Mouse (Mus musculus) forebrain, embryonic 12.5 days (tissue): ENCODE measurements around the gene Gm20388. TPM values are rescaled to one million over a fixed set of nuclear protein-coding genes. Genes with fewer than 3 reads are reported as not detected.

ENCODE experiments used
- ATAC-seq: fragments of 200-750 bp; cut with Nextera tagmentation; 2 replicates; pipeline ENCODE4 v1.8.0; 2017; ENCODE audit warnings: moderate TSS enrichment; ENCODE audit not compliant: low FRiP score
- H3K27ac ChIP-seq: fragments of 300-500 bp; sonication (generic); 2 replicates; pipeline ENCODE4 v1.5.1; 2016; ENCODE audit warnings: mild to moderate bottlenecking
- H3K27me3 ChIP-seq: fragments of 300-500 bp; sonication (generic); 2 replicates; pipeline ENCODE4 v1.6.1; 2016; ENCODE audit warnings: mild to moderate bottlenecking
- H3K36me3 ChIP-seq: fragments of 300-500 bp; sonication (generic); replicated peaks from 2 replicates; pipeline ENCODE4 v1.6.1; 2016; ENCODE audit warnings: mild to moderate bottlenecking
- H3K4me1 ChIP-seq: fragments of 300-500 bp; sonication (generic); 2 replicates; pipeline ENCODE4 v1.6.1; 2016
- H3K4me2 ChIP-seq: fragments of 300-500 bp; sonication (generic); 2 replicates; pipeline ENCODE4 v1.6.1; 2016; ENCODE audit warnings: mild to moderate bottlenecking, moderate library complexity
- H3K4me3 ChIP-seq: fragments of 300-500 bp; sonication (generic); replicated peaks from 2 replicates; pipeline ENCODE4 v1.5.1; 2016; ENCODE audit warnings: mild to moderate bottlenecking
- H3K9ac ChIP-seq: fragments of 300-500 bp; sonication (generic); 2 replicates; pipeline ENCODE4 v1.6.1; 2016; ENCODE audit warnings: mild to moderate bottlenecking
- H3K9me3 ChIP-seq: fragments of 300-500 bp; sonication (generic); 2 replicates; pipeline ENCODE4 v1.6.1; 2016
- WGBS: fragments of 180-500 bp; shearing (Covaris S2); methylation state at CpG from one replicate; pipeline ENCODE4 v1.1.7; 2016; 5-methylcytosine and 5-hydroxymethylcytosine counted together
- polyA plus RNA-seq: library from polyadenylated mRNA; unstranded; fragments of >200 nt; fragmentation: Nextera tagmentation; extraction: Ambion mirVana; gene quantifications from 2 replicates; pipeline ENCODE4 v1.2.1, GENCODE M21; 2016

The Gm20388 gene
- polyA plus RNA-seq, 1 experiment from 2014 or later: not detected

DNA sequence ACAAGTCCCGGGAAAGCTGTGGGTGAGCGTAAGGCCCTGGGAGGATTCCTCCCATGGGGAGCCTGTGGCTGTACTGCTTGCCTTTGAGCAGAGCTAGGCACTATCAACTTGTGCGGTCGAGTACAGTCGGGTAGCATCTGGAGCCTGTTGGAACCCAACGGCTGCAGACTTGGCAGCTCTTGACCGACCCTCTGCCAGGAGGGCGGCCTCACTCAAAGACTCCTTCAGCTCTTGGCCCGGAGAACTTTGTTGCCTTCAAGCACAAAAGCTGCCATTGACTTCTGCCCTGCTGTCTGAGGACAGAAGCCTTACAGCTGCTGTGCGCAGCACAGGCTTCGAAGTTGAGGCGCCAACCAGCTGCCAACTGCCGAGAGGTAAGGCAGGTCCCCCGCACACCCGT lies 1618.1 kb downstream of the Gm20388 start:
- H3K4me3 ChIP-seq: no peak overlapping the region
- no peaks in the 10 kb centered on the region for H3K9me3 ChIP-seq
- H3K27ac ChIP-seq: no peak overlapping the region
- no peak overlapping the region for H3K4me2 ChIP-seq
- no peaks in the 10 kb centered on the region for H3K4me1 ChIP-seq
- no peak for ATAC-seq
- peaks cover 15% of the 10 kb centered on the region; the same call in 1 of the 2 replicates for H3K27me3 ChIP-seq
- no peaks in the 10 kb centered on the region for H3K36me3 ChIP-seq
- 90% methylated on average over 15 of the region's 15 CpGs for WGBS
- H3K9ac ChIP-seq: no peak overlapping the region

DNA sequence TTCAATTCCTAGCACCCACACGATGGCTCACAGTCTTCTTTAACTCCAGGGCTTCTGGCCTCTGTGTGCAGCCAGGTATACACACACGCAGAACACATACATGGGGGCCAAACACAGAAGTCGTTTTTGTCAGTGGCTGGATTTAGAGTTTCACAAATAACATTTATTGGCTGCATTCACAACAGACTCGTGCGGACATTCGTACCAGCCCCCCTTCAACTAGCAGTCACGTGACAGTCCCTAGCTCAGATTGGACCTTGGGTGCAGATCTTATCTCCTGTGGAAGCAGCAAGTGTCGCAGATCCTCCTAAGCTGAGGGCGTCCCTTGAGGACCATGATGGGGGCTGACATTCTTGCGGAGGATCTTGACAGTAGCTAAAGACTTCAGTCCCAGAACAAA lies 1620.0 kb downstream of the Gm20388 start:
- no peaks in the 10 kb centered on the region for H3K36me3 ChIP-seq
- H3K4me2 ChIP-seq: no peak overlapping the region
- H3K27me3 ChIP-seq: peaks cover 7% of the 10 kb centered on the region; the same call in 1 of the 2 replicates
- no peak overlapping the region for H3K9ac ChIP-seq
- WGBS: 84% methylated on average over 10 of the region's 10 CpGs
- no peak for ATAC-seq
- no peak overlapping the region for H3K4me3 ChIP-seq
- H3K4me1 ChIP-seq: no peaks in the 10 kb centered on the region
- H3K9me3 ChIP-seq: no peaks in the 10 kb centered on the region
- H3K27ac ChIP-seq: no peak overlapping the region

DNA sequence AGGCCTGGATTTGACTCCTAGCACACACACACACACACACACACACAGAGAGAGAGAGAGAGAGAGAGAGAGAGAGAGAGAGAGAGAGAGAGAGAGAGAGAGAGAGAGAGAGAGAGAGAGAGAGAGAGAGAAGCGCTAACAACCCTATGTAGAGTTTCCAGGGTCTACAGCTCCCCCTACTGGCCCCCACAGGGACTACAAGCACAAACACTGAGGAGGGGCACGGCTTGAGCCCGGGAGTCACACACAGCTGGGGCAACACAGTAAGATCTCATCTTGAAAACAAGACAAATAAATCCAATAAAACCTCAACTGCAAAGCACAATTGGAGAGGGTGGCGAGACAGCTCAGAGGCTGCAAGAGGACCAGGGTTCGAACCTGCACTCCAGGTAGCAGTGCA lies 1621.7 kb downstream of the Gm20388 start:
- Histone ChIP-seq H3K27me3 (no peaks in the 10 kb centered on the region), H3K4me1 (no peaks in the 10 kb centered on the region), H3K9ac (no peak overlapping the region), H3K27ac (no peak overlapping the region), H3K36me3 (no peaks in the 10 kb centered on the region), H3K4me3 (no peak overlapping the region), H3K9me3 (no peaks in the 10 kb centered on the region), H3K4me2 (no peak overlapping the region)
- 49% methylated on average over 5 of the region's 5 CpGs for WGBS
- ATAC-seq: no peak

- no peak for ATAC-seq
Measured at GRCm38 (mm10) chr8:121541862-121542261, 1631.2 kb downstream of the Gm20388 start.

DNA sequence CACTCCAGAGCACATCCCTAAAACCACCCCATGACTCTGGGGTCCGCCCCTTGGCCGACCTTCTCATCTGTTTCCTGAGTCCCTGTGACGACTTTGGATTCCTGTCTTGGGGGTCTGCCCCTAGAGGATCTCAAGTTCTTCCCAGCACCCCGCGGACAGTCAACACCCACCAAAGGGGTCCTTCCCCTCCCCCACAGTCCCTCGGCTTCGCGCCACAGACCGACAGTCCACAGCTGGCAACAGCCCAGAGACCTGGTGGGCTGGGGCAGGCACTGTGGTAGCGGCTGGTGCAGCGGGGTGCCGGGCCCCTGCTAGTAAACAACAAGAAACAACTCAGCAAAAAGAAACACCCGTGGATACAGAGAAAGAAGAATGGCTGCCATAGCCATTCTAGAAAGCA lies 1632.3 kb downstream of the Gm20388 start:
- H3K9ac ChIP-seq: no peak overlapping the region
- peaks cover 7% of the 10 kb centered on the region; the same call in 1 of the 2 replicates for H3K27me3 ChIP-seq
- 76% methylated on average over 13 of the region's 13 CpGs for WGBS
- no peak for ATAC-seq
- no peak overlapping the region for H3K4me2 ChIP-seq
- no peaks in the 10 kb centered on the region for H3K9me3 ChIP-seq
- H3K36me3 ChIP-seq: no peaks in the 10 kb centered on the region
- H3K27ac ChIP-seq: no peak overlapping the region
- H3K4me3 ChIP-seq: no peak overlapping the region
- H3K4me1 ChIP-seq: no peaks in the 10 kb centered on the region

More at GRCm38 (mm10) chr8:121541862-121542261, 1631.2 kb downstream of the Gm20388 start:
- Histone ChIP-seq H3K27me3 (peaks cover 7% of the 10 kb centered on the region; the same call in 1 of the 2 replicates), H3K36me3 (no peaks in the 10 kb centered on the region), H3K9ac (no peak overlapping the region), H3K9me3 (no peaks in the 10 kb centered on the region), H3K27ac (no peak overlapping the region), H3K4me3 (no peak overlapping the region), H3K4me1 (no peaks in the 10 kb centered on the region), H3K4me2 (no peak overlapping the region)
- 81% methylated on average over 19 of the region's 19 CpGs for WGBS

- H3K4me2 ChIP-seq: no peak within 1 kb of the TSS
- H3K36me3 ChIP-seq: 0 out of 2 replicates have a peak, but pooled peaks cover 2% of the 10 kb centered on the region
- no peak within 1 kb of the TSS for H3K9ac ChIP-seq
- peaks cover 7% of the 10 kb centered on the region; the same call in 1 of the 2 replicates for H3K27me3 ChIP-seq
- H3K4me3 ChIP-seq: no peak within 1 kb of the TSS
- 88% methylated on average over 12 of the region's 12 CpGs for WGBS
- no peak within 1 kb of the TSS for H3K27ac ChIP-seq
- ATAC-seq: no peak
- H3K9me3 ChIP-seq: no peaks in the 10 kb centered on the region
- H3K4me1 ChIP-seq: no peaks in the 10 kb centered on the region
Measured at GRCm38 (mm10) chr8:121544276-121544785, 1633.7 kb downstream of the Gm20388 start, which contains the start of gene 1700018B08Rik. TSS of gene 1700018B08Rik (minus strand) at chr8:121544320.

GRCm38 (mm10) chr8:121544936-121545335 lies 1634.3 kb downstream of the Gm20388 start:
- H3K27me3 ChIP-seq: 0 out of 2 replicates have a peak, but pooled peaks cover 7% of the 10 kb centered on the region

DNA sequence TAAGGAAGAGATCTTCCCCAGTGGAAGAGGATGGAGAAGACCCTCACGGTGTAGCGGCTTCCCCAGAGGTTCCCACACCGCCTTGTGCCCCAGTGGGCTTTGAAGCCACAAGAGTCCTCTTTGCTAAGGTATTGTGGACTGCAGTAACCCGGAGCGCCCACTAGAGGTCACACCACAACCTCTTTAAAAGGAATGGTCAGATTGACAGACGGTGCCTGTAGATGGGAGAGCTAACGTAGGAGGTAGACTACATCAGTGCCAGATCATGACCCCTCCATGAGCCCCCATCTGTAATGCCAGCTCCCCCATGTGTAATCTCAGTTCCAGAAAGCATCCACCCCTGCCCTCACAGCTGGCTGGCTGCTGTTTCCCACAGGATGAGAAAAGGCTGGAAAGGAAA lies 1636.5 kb downstream of the Gm20388 start:
- Histone ChIP-seq H3K36me3 (peaks cover 27% of the 10 kb centered on the region), H3K27me3 (no peaks in the 10 kb centered on the region), H3K27ac (no peak overlapping the region), H3K9ac (no peak overlapping the region), H3K4me2 (no peak overlapping the region), H3K4me1 (no peaks in the 10 kb centered on the region), H3K4me3 (no peak overlapping the region), H3K9me3 (no peaks in the 10 kb centered on the region)
- 15% methylated on average over 7 of the region's 7 CpGs for WGBS
- no peak for ATAC-seq

More at GRCm38 (mm10) chr8:121544936-121545335, 1634.3 kb downstream of the Gm20388 start:
- no peak overlapping the region for H3K27ac ChIP-seq
- no peak overlapping the region for H3K4me2 ChIP-seq
- WGBS: 80% methylated on average over 11 of the region's 11 CpGs
- H3K9ac ChIP-seq: no peak overlapping the region
- no peaks in the 10 kb centered on the region for H3K4me1 ChIP-seq
- peaks cover 8% of the 10 kb centered on the region for H3K36me3 ChIP-seq
- ATAC-seq: no peak
- H3K9me3 ChIP-seq: no peaks in the 10 kb centered on the region
- H3K4me3 ChIP-seq: no peak overlapping the region

GRCm38 (mm10) chr8:121550056-121550455 lies 1639.4 kb downstream of the Gm20388 start:
- Histone ChIP-seq H3K27ac (no peak overlapping the region), H3K9me3 (no peaks in the 10 kb centered on the region), H3K27me3 (no peaks in the 10 kb centered on the region), H3K4me2 (no peak overlapping the region), H3K36me3 (peaks cover 54% of the 10 kb centered on the region), H3K4me1 (no peaks in the 10 kb centered on the region), H3K9ac (no peak overlapping the region), H3K4me3 (no peak overlapping the region)
- ATAC-seq: no peak
- WGBS: 92% methylated on average over 6 of the region's 6 CpGs

- H3K27me3 ChIP-seq: no peaks in the 10 kb centered on the region
- H3K4me3 ChIP-seq: no peak overlapping the region
- ATAC-seq: no peak
- peaks cover 58% of the 10 kb centered on the region for H3K36me3 ChIP-seq
- no peak overlapping the region for H3K27ac ChIP-seq
- no peak overlapping the region for H3K9ac ChIP-seq
- H3K4me1 ChIP-seq: no peaks in the 10 kb centered on the region
- WGBS: 76% methylated on average over 24 of the region's 24 CpGs
- no peak overlapping the region for H3K4me2 ChIP-seq
- H3K9me3 ChIP-seq: no peaks in the 10 kb centered on the region
Measured at GRCm38 (mm10) chr8:121551065-121551985, 1640.7 kb downstream of the Gm20388 start.

GRCm38 (mm10) chr8:121552506-121552905 lies 1641.9 kb downstream of the Gm20388 start:
- Histone ChIP-seq H3K36me3 (peaks cover 58% of the 10 kb centered on the region), H3K27ac (no peak overlapping the region), H3K27me3 (no peaks in the 10 kb centered on the region), H3K4me3 (no peak overlapping the region), H3K4me2 (no peak overlapping the region), H3K4me1 (no peaks in the 10 kb centered on the region), H3K9me3 (no peaks in the 10 kb centered on the region), H3K9ac (no peak overlapping the region)
- WGBS: 92% methylated on average over 9 of the region's 9 CpGs
- ATAC-seq: no peak

DNA sequence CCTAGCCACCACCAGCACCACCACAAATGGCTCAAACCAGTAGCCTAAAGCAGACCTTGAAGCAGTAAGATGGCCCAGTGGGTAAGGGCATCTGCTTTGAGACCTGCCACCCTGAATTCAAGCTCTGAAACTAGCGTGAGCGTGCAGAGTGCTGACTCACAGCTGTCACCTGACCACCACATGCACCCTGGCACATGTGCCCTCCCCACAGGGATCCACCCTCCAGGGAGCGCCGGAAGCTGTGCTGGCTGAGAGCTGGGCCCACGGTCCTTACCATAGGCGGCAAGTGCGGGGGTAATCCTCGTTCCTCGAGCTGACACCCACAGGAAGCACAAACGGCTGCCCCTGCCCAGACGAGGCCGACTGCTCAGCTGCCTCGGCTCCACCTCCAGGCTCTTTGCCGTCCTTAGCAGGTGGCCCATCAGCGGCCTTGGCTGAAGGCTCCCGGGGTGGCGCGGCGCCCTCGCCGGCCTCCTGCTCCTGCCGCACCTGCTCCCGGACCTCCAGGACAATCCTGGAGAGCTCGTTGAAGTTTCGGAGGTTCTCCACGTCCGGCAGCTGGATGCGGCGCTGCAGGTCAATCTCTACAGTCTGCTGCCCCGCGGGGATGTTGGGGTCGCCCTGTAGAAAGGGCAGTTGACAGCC lies 1643.3 kb downstream of the Gm20388 start:
- no peaks in the 10 kb centered on the region for H3K27me3 ChIP-seq
- peaks cover 66% of the 10 kb centered on the region for H3K36me3 ChIP-seq
- no peak for ATAC-seq
- H3K9ac ChIP-seq: no peak overlapping the region
- no peaks in the 10 kb centered on the region for H3K4me1 ChIP-seq
- no peak overlapping the region for H3K27ac ChIP-seq
- H3K4me2 ChIP-seq: no peak overlapping the region
- H3K9me3 ChIP-seq: no peaks in the 10 kb centered on the region
- WGBS: 94% methylated on average over 32 of the region's 32 CpGs
- no peak overlapping the region for H3K4me3 ChIP-seq
